Mouse (Mus musculus) left cerebral cortex, postnatal 10 days (tissue): ENCODE results near the gene Lce6a. TPM values are rescaled to one million over a fixed set of nuclear protein-coding genes. Genes with fewer than 3 reads are reported as not detected.

Experiments
- DNase-seq, 2 experiments: peaks; one replicate each; pipeline ENCODE4 v3.0.0; 2021 to 2022; ENCODE audit warnings: low spot score in 2 of 2, mixed read lengths in 1 of 2; ENCODE audit errors: extremely low spot score in 1 of 2
- intact Hi-C: fragments of 180-260 bp; cut with DNase I; formaldehyde crosslinking; loops from one replicate; pipeline ENCODE4 v1.15.1; 2025
- total RNA-seq, 2 experiments: library from RNA; stranded (reverse); gene quantifications; 2 replicates each; pipeline ENCODE4 v1.2.3; 2021

Gene Lce6a
- total RNA-seq, 2 experiments from 2014 or later: not detected

DNA sequence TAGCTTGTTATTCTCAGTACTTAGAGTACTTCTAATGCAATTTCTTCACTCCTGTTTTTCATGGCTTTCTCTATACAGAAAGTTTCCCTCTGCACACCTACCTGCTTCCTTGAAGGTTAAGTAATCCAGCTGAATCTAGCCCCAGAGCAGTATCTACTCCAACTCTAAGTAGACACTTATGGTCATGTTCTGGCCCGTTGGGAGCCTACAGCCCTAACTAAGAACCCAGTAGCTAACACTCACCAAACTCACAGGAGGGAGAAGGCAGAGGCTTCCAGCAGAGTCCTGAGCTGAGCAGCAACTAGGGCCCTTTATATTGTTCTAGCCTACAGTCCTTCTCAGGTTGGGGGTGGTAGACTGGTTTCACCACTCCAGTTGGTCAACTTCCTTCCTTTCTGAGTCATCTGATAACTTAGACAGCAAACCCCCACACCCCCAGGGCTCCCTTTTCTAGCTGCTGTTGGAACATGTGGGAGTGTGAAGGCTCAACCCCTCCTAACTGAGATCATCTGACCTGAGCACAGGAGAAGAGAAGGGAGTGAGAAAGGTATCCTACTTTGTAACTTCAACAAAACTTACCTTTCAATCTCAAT lies 47.9 kb downstream of the Lce6a start, which contains the start of gene Ivl:
Gene Ivl, minus strand, starts transcription at position 287 of the 593 bp plus-strand sequence.
- intact Hi-C loops: no loop called here
- no peak for DNase-seq

GRCm38 (mm10) chr3:92572514-92573155 lies 48.8 kb downstream of the Lce6a start:
- intact Hi-C loops: no loop called here
- DNase-seq: no peak

Other genes with a start within 250 kb of the Lce6a start
- gene Sprr2h, start 236.0 kb downstream of the Lce6a start, total RNA-seq: not detected
- not detected for gene Sprr2i, start 213.7 kb downstream of the Lce6a start, total RNA-seq
- gene Sprr2j-ps, start 203.6 kb downstream of the Lce6a start, total RNA-seq: not detected
- gene Gm9774, start 192.2 kb downstream of the Lce6a start, total RNA-seq: 1 to 10 TPM; 1.5 to 3.6 TPM
- not detected for gene Sprr2k, start 189.1 kb downstream of the Lce6a start, total RNA-seq
- gene Sprr1b, start 182.9 kb downstream of the Lce6a start, total RNA-seq: not detected
- gene Sprr3, start 162.9 kb downstream of the Lce6a start, total RNA-seq: not detected
- gene Sprr1a, start 135.8 kb downstream of the Lce6a start, total RNA-seq: not detected
- not detected for gene Sprr4, start 121.2 kb downstream of the Lce6a start, total RNA-seq
- gene 2310046K23Rik, start 87.1 kb downstream of the Lce6a start, total RNA-seq: not detected
- not detected for gene Ivl, start 47.9 kb downstream of the Lce6a start, total RNA-seq
- gene Smcp, start 32.7 kb downstream of the Lce6a start, total RNA-seq: not detected
- not detected for gene 2210017I01Rik, start 14.2 kb downstream of the Lce6a start, total RNA-seq
- not detected for gene Lce1a1, start 26.6 kb upstream of the Lce6a start, total RNA-seq
- gene Lce1b, start 35.3 kb upstream of the Lce6a start, total RNA-seq: not detected
- not detected for gene Lce1a2, start 48.7 kb upstream of the Lce6a start, total RNA-seq
- gene Lce1c, start 57.6 kb upstream of the Lce6a start, total RNA-seq: not detected
- gene Lce1d, start 65.5 kb upstream of the Lce6a start, total RNA-seq: not detected
- gene Lce1e, start 87.4 kb upstream of the Lce6a start, total RNA-seq: not detected
- not detected for gene Lce1f, start 98.7 kb upstream of the Lce6a start, total RNA-seq
- gene Gm38119, start 117.4 kb upstream of the Lce6a start, total RNA-seq: not detected
- not detected for gene Lce1g, start 130.7 kb upstream of the Lce6a start, total RNA-seq
- gene Lce1h, start 143.4 kb upstream of the Lce6a start, total RNA-seq: not detected
- not detected for gene Lce1i, start 157.2 kb upstream of the Lce6a start, total RNA-seq
- not detected for gene Lce1j, start 168.9 kb upstream of the Lce6a start, total RNA-seq
- gene Lce1k, start 186.2 kb upstream of the Lce6a start, total RNA-seq: not detected
- gene Kprp, start 205.6 kb upstream of the Lce6a start, total RNA-seq: not detected
- gene Lce1l, start 229.6 kb upstream of the Lce6a start, total RNA-seq: not detected
- gene 2310050C09Rik, start 248.6 kb upstream of the Lce6a start, total RNA-seq: not detected